Mouse (Mus musculus) neural tube, embryonic 11.5 days (tissue): ENCODE measurements around the gene Tctn3. TPM values are rescaled to one million over a fixed set of nuclear protein-coding genes. Genes with fewer than 3 reads are reported as not detected.
A peak's percentile ranks its signal among the peaks of the same experiment; 100 is the strongest.

Experiments
- ATAC-seq: fragments of 200-750 bp; cut with Nextera tagmentation; 2 replicates; pipeline ENCODE4 v1.8.0; 2017; ENCODE audit warnings: moderate number of reproducible peaks, mild to moderate bottlenecking, moderate TSS enrichment, moderate library complexity; ENCODE audit not compliant: insufficient read depth, low FRiP score, low TSS enrichment
- DNase-seq: peaks from one replicate; pipeline ENCODE4 v3.0.0-alpha.2; 2015; ENCODE audit warnings: low spot score
- H3K27ac ChIP-seq: fragments of 300-500 bp; sonication (generic); 2 replicates; pipeline ENCODE4 v1.5.1; 2014; ENCODE audit warnings: low read depth, mild to moderate bottlenecking, low read length
- H3K27me3 ChIP-seq: fragments of 300-500 bp; sonication (generic); 2 replicates; pipeline ENCODE4 v1.6.1; 2014; ENCODE audit warnings: mild to moderate bottlenecking, low read length, mixed read lengths; ENCODE audit not compliant: control insufficient read depth, insufficient read depth
- H3K36me3 ChIP-seq: fragments of 300-500 bp; sonication (generic); 2 replicates; pipeline ENCODE4 v1.6.1; 2014; ENCODE audit warnings: mild to moderate bottlenecking, low read length, moderate library complexity, mixed read lengths; ENCODE audit not compliant: control insufficient read depth, insufficient read depth
- H3K4me1 ChIP-seq: fragments of 300-500 bp; sonication (generic); 2 replicates; pipeline ENCODE4 v1.6.1; 2014; ENCODE audit warnings: low read length, mixed read lengths; ENCODE audit not compliant: control insufficient read depth, insufficient read depth
- H3K4me2 ChIP-seq: fragments of 300-500 bp; sonication (generic); 2 replicates; pipeline ENCODE4 v1.6.1; 2014; ENCODE audit warnings: low read depth, mild to moderate bottlenecking, moderate library complexity
- H3K4me3 ChIP-seq: fragments of 300-500 bp; sonication (generic); 2 replicates; pipeline ENCODE4 v1.5.1; 2014; ENCODE audit warnings: low read depth, low read length
- H3K9ac ChIP-seq: fragments of 300-500 bp; sonication (generic); 2 replicates; pipeline ENCODE4 v1.6.1; 2014; ENCODE audit warnings: mild to moderate bottlenecking, low read length
- H3K9me3 ChIP-seq: fragments of 300-500 bp; sonication (generic); 2 replicates; pipeline ENCODE4 v1.6.1; 2016; ENCODE audit warnings: low read length; ENCODE audit not compliant: control insufficient read depth
- WGBS: fragments of 180-500 bp; shearing (Covaris S2); extraction: QIAGEN DNeasy Blood & Tissue Kit; methylation state at CpG from one replicate; pipeline ENCODE4 v1.1.7; 2014; 5-methylcytosine and 5-hydroxymethylcytosine counted together
- polyA plus RNA-seq: library from polyadenylated mRNA; unstranded; fragments of >200 nt; fragmentation: Nextera tagmentation; extraction: Ambion mirVana; gene quantifications from 2 replicates; pipeline ENCODE4 v1.2.1, GENCODE M21; 2014

Tctn3 gene
- 10.0 and 12.1 TPM in 2 replicates for polyA plus RNA-seq

GRCm38 (mm10) chr19:40611830-40612506, at the start of gene Tctn3, which contains the start of gene Entpd1:
Gene Tctn3, minus strand, starts transcription at chr19:40612233.
Gene Entpd1, plus strand, starts transcription at chr19:40612366.
- no peaks in the 10 kb centered on the region for H3K9me3 ChIP-seq
- under 1% methylated on average over 45 of the region's 45 CpGs for WGBS
- H3K27ac ChIP-seq, result no peak within 1 kb of the TSS
- ATAC-seq (peak; percentile 100), DNase-seq (peak; percentile 98)
- H3K4me2 ChIP-seq, result peak within 1 kb of the TSS; percentile 72
- H3K9ac ChIP-seq, result peak within 1 kb of the TSS; percentile 75
- peaks cover 5% of the 10 kb centered on the region for H3K4me1 ChIP-seq
- H3K36me3 ChIP-seq, result peaks cover 4% of the 10 kb centered on the region; the same call in 1 of the 2 replicates
- peak within 1 kb of the TSS; percentile 69 for H3K4me3 ChIP-seq
- no peaks in the 10 kb centered on the region for H3K27me3 ChIP-seq

GRCm38 (mm10) chr19:40661108-40661507, 49.1 kb upstream of the Tctn3 start:
- Histone ChIP-seq H3K4me2 (peak overlapping the region; percentile 63), H3K27me3 (no peaks in the 10 kb centered on the region), H3K4me3 (no peak overlapping the region; the same call in 1 of the 2 replicates), H3K9ac (no peak overlapping the region), H3K9me3 (no peaks in the 10 kb centered on the region), H3K27ac (no peak overlapping the region), H3K4me1 (peaks cover 3% of the 10 kb centered on the region; the same call in 1 of the 2 replicates), H3K36me3 (no peaks in the 10 kb centered on the region)
- ATAC-seq (no peak), DNase-seq (no peak)
- WGBS, result 75% methylated on average over 2 of the region's 2 CpGs

- Histone ChIP-seq H3K4me1 (peaks cover 3% of the 10 kb centered on the region; the same call in 1 of the 2 replicates), H3K9me3 (no peaks in the 10 kb centered on the region), H3K4me3 (peak overlapping the region; percentile 28), H3K36me3 (no peaks in the 10 kb centered on the region), H3K27ac (no peak overlapping the region), H3K4me2 (peak overlapping the region; percentile 63), H3K27me3 (no peaks in the 10 kb centered on the region), H3K9ac (peak overlapping the region; percentile 51)
- 17% methylated on average over 9 of the region's 9 CpGs for WGBS
- ATAC-seq (no peak), DNase-seq (no peak)
Measured at GRCm38 (mm10) chr19:40660510-40660909, 48.5 kb upstream of the Tctn3 start.

GRCm38 (mm10) chr19:40659651-40660478, 47.8 kb upstream of the Tctn3 start:
- Histone ChIP-seq H3K36me3 (no peaks in the 10 kb centered on the region), H3K27me3 (no peaks in the 10 kb centered on the region), H3K27ac (no peak overlapping the region), H3K4me3 (peak overlapping the region; percentile 28), H3K4me2 (peak overlapping the region; percentile 63), H3K4me1 (peaks cover 3% of the 10 kb centered on the region; the same call in 1 of the 2 replicates), H3K9me3 (no peaks in the 10 kb centered on the region), H3K9ac (peak overlapping the region; percentile 51)
- 1% methylated on average over 16 of the region's 16 CpGs for WGBS
- peak; percentile 76 for ATAC-seq
- peak; percentile 58 for DNase-seq

- WGBS, result 46% methylated on average over 5 of the region's 5 CpGs
- no peak for DNase-seq
- ATAC-seq, result no peak
- Histone ChIP-seq H3K9ac (no peak overlapping the region), H3K9me3 (no peaks in the 10 kb centered on the region), H3K4me1 (peaks cover 3% of the 10 kb centered on the region; the same call in 1 of the 2 replicates), H3K27ac (no peak overlapping the region), H3K4me3 (no peak overlapping the region), H3K27me3 (no peaks in the 10 kb centered on the region), H3K36me3 (no peaks in the 10 kb centered on the region), H3K4me2 (peak overlapping the region; percentile 63)
Measured at GRCm38 (mm10) chr19:40658935-40659334, 46.9 kb upstream of the Tctn3 start.

GRCm38 (mm10) chr19:40658281-40658680, 46.2 kb upstream of the Tctn3 start:
- no peak for DNase-seq
- Histone ChIP-seq H3K36me3 (no peaks in the 10 kb centered on the region), H3K27me3 (no peaks in the 10 kb centered on the region), H3K9ac (no peak overlapping the region), H3K4me2 (no peak overlapping the region), H3K4me3 (no peak overlapping the region), H3K9me3 (no peaks in the 10 kb centered on the region), H3K4me1 (peaks cover 3% of the 10 kb centered on the region; the same call in 1 of the 2 replicates), H3K27ac (no peak overlapping the region)
- ATAC-seq, result no peak
- WGBS, result 75% methylated on average over 6 of the region's 6 CpGs

- ATAC-seq (no peak), DNase-seq (no peak)
- H3K4me2 ChIP-seq, result no peak overlapping the region
- H3K27ac ChIP-seq, result no peak overlapping the region
- H3K4me1 ChIP-seq, result peaks cover 3% of the 10 kb centered on the region; the same call in 1 of the 2 replicates
- H3K36me3 ChIP-seq, result no peaks in the 10 kb centered on the region
- H3K4me3 ChIP-seq, result no peak overlapping the region
- 90% methylated on average over 5 of the region's 5 CpGs for WGBS
- H3K27me3 ChIP-seq, result no peaks in the 10 kb centered on the region
- no peak overlapping the region for H3K9ac ChIP-seq
- H3K9me3 ChIP-seq, result no peaks in the 10 kb centered on the region
Measured at GRCm38 (mm10) chr19:40656207-40656606, 44.2 kb upstream of the Tctn3 start.

GRCm38 (mm10) chr19:40650090-40650489, 38.1 kb upstream of the Tctn3 start:
- Histone ChIP-seq H3K36me3 (no peaks in the 10 kb centered on the region), H3K4me3 (no peak overlapping the region), H3K4me2 (no peak overlapping the region), H3K9ac (no peak overlapping the region), H3K27ac (no peak overlapping the region), H3K9me3 (no peaks in the 10 kb centered on the region), H3K4me1 (no peaks in the 10 kb centered on the region), H3K27me3 (no peaks in the 10 kb centered on the region)
- ATAC-seq, result no peak
- DNase-seq, result no peak
- 77% methylated on average over 5 of the region's 5 CpGs for WGBS
